Mouse (Mus musculus): Measurements from ENCODE around the gene Gm21830.
"Not testable (repeated sequence)": the region's sequence is repeated elsewhere in the genome, so short reads cannot be mapped to it uniquely, and the experiment has no call there.

Gm21830 gene

DNA sequence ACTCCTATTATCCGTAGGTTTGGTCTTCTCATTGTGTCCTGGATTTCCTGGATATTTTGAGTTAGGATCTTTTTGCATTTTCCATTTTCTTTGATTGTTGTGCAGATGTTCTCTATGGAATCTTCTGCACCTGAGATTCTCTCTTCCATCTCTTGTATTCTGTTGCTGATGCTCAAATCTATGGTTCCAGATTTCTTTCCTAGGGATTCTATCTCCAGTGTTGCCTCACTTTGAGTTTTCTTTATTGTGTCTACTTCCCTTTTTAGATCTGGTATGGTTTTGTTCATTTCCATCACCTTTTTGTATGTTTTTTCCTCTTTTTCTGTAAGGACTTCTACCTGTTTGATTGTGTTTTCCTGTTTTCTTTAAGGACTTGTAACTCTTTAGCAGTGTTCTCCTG lies at the start of gene Gm21830:
Gm21830 (plus strand) TSS at position 301 of the 400 bp plus-strand sequence.
- not testable (repeated sequence) for DNase-seq (ENCODE audit: low spot score in 2 of 2)

- no peak for DNase-seq (ENCODE audit: low spot score in 2 of 2)
Observed at GRCm38 (mm10) chr2:67364506-67364905, 49.0 kb upstream of the Gm21830 start.

GRCm38 (mm10) chr2:67378504-67378903 lies 35.0 kb upstream of the Gm21830 start:
- DNase-seq (ENCODE audit: low spot score in 2 of 2), result no peak

GRCm38 (mm10) chr2:67420853-67421252 lies 7.3 kb downstream of the Gm21830 start:
- no peak for DNase-seq (ENCODE audit: low spot score in 2 of 2)

GRCm38 (mm10) chr2:67422799-67423198 lies 9.3 kb downstream of the Gm21830 start:
- DNase-seq (ENCODE audit: low spot score in 2 of 2), result no peak

DNA sequence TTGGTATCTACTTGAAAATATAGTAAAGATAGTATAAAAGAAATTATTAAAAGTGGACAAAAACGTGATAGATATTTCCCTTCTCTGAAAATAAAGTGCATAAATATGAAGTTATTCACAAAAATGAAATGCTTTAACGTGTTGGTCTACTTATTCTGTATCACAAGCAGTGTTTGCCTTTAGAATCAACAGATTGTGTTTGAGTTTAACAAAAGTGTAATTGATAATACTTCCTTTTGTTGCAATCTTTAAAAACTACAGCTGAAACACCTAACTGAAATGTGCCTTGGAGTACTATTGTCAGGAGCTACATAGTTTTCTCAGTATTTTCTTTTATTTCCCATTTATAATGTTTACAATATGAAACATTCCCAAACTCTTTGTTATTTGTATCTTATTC lies 19.6 kb downstream of the Gm21830 start, which contains the start of gene Gm26727:
Gm26727 (minus strand) TSS at position 101 of the 400 bp plus-strand sequence.
- no peak for DNase-seq (ENCODE audit: low spot score in 2 of 2)

GRCm38 (mm10) chr2:67438309-67438708 lies 24.8 kb downstream of the Gm21830 start:
- DNase-seq (ENCODE audit: low spot score in 2 of 2), result no peak

DNA sequence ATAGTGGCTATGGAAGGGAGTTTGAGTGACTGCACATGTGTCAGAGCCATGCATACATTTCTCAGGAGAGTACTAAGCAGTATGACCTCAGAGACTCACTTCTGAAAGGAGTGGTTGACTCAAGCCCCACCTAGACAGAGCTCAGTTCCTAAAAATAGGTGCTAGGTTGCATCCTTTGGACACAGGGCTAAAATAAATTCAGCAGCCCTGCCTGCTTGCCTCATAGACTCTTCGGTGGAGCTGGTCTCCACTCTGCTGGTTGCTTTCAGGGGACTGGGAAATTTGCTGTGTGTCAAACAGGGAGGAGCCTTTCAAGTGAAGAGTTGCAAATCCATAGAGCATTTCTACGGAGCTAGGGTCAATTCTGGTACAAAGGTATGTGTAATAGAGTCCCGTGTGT lies 32.3 kb downstream of the Gm21830 start, which contains the start of gene Xirp2:
Xirp2 (plus strand) TSS at position 223 of the 400 bp plus-strand sequence.
- no peak for DNase-seq (ENCODE audit: low spot score in 2 of 2)

- DNase-seq (ENCODE audit: low spot score in 2 of 2), result no peak
Observed at GRCm38 (mm10) chr2:67446772-67447171, 33.2 kb downstream of the Gm21830 start.

DNA sequence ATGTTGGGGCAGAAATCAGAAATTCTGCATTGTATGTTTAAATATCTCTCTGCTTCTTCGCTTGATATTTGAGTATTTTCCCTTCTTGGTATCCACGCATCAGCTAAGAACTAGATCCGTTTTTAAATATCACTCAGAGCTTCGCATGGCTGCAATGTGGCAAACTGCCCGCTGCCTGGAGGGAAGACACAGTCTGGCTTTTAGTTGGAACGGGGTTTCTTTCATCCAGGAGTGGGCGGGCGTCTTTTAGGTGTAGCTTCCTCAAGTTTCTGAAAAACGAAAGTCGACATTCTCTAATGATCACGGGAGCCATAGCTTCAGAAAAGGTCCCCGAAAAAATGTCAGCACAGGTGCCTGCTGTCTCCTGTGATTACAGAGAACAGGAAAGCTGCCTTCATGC lies 33.7 kb downstream of the Gm21830 start:
- DNase-seq (ENCODE audit: low spot score in 2 of 2), result peak in 1 of 2 experiments; percentile 15

DNA sequence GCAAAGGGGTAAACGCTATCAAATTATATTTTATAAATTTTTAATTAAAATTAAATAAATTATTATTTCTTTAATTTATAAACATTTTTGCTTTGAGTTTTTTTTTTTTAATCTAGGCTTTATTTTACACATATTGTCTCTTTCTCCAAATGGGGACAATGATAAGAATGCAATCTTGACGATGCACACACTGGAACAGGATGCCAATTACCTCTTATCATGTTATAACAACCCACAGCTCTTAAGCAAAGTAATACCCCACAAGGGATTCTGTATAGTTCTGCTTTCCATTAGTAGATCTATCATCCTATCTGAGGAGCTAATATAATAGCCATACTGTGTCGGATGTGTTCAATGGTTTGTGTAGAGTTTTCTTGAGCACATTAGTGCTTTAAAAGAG lies 47.3 kb downstream of the Gm21830 start:
- no peak for DNase-seq (ENCODE audit: low spot score in 2 of 2)

DNA sequence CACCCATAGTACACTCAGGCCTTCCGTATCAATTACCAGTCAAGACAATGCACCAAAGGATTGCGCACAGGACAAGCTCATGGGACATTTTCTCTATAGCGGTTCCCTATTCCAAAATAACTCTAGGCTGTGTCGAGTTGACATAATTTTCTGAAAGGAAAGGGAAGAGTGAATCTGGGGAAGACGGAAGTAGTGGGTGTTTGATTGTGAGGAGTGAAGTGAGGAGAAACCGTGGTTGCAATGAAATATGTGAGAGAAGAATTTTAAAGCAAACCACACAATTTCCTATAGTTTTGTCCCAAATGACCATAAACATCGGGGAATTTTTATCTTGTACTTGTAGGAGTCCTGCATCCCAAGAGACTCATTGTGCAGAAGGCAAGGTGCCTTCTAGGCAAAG lies 53.5 kb downstream of the Gm21830 start:
- DNase-seq (ENCODE audit: low spot score in 2 of 2), result no peak

- DNase-seq (ENCODE audit: low spot score in 2 of 2), result not testable (repeated sequence)
Observed at GRCm38 (mm10) chr2:67470030-67470429, 56.5 kb downstream of the Gm21830 start.

- peak; percentile 23 to 43 for DNase-seq (ENCODE audit: low spot score in 2 of 2)
Observed at GRCm38 (mm10) chr2:67477753-67478152, 64.2 kb downstream of the Gm21830 start.

- DNase-seq (ENCODE audit: low spot score in 2 of 2), result no peak
Observed at GRCm38 (mm10) chr2:67481051-67481450, 67.5 kb downstream of the Gm21830 start.

Data from cerebellum, postnatal 4 days (tissue).